Mouse (Mus musculus): ENCODE results near the gene Best3.

- TF ChIP-seq EP300 (IDR thresholded peaks at IDR 0.05; ENCODE audit: low read depth) (no peak), CTCF (IDR thresholded peaks at IDR 0.05; ENCODE audit: low read depth) (no peak)
These were observed 30.9 kb upstream of the Best3 start for GRCm38 (mm10) chr10:116955191-116955590.

Data from liver, embryonic 14.5 days (tissue).